Mouse (Mus musculus): ENCODE measurements around the gene Ms4a18. TPM values are rescaled to one million over a fixed set of nuclear protein-coding genes. Genes with fewer than 3 reads are reported as not detected.

Ms4a18 gene
- polyA plus RNA-seq, 1 experiment from 2014 or later: not detected

DNA sequence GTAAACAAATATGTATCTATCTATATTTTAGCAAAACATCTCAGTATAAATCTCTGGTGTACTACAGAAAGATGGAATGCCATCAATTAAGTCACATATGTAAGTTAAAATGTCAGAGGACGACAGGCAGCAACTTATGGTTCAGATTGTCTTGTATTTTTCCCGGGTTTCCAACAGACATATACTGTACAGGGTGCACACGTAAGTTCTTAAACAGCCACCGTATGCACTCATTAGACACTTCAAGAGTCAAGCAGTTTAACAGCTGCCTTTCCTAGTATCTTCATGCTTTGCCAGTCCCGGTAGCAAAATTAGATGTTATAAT, 26.8 kb upstream of the Ms4a18 start:
- H3K9me3 ChIP-seq (ENCODE audit: control insufficient read depth, low read length): no peaks in the 10 kb centered on the region
- H3K27ac ChIP-seq (replicated peaks): no peak overlapping the region
- no peaks in the 10 kb centered on the region for H3K36me3 ChIP-seq (ENCODE audit: control insufficient read depth, insufficient read depth, low read length)
- 0 out of 2 replicates have a peak, but pooled peaks cover 3% of the 10 kb centered on the region for H3K4me1 ChIP-seq (replicated peaks; ENCODE audit: control insufficient read depth, insufficient read depth)
- 4% methylated on average over 5 of the region's 5 CpGs for WGBS
- H3K4me2 ChIP-seq (replicated peaks; ENCODE audit: low read depth): peak overlapping the region; percentile 53
- no peak for TF ChIP-seq EP300 (optimal IDR thresholded peaks at IDR 0.05)
- peak; percentile 58 for ATAC-seq (ENCODE audit: low FRiP score, low TSS enrichment)
- peak overlapping the region; percentile 32 for H3K4me3 ChIP-seq (ENCODE audit: low read depth, low read length)
- no peaks in the 10 kb centered on the region for H3K27me3 ChIP-seq (ENCODE audit: control insufficient read depth, insufficient read depth, low read length)
- 0 out of 2 replicates have a peak overlapping the region, but pooled peaks have one; percentile 47 for H3K9ac ChIP-seq (ENCODE audit: low read length)
- DNase-seq (ENCODE audit: low spot score): no peak

DNA sequence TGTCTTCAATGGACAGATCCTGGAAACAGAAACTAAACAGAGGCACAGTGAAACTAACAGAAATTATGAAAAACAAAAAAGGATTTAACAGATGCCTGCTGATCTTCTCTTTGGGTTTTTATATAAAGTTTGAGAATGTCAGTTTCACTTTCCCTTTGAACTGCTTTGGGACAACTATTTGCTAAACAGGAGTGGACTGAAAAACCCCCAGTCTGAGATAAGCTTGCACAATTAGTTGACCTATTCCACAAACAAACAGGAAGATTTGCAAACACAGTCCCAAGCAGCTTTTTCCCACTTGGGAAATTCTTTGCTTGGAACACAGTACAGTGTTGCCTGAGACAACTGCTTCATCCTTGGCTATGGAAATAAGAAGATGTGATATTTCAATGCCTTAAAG, 19.7 kb upstream of the Ms4a18 start:
- TF ChIP-seq EP300 (optimal IDR thresholded peaks at IDR 0.05) (no peak), CTCF (IDR thresholded peaks at IDR 0.05; ENCODE audit: low read depth) (no peak)

GRCm38 (mm10) chr19:11022382-11022781, 4.6 kb upstream of the Ms4a18 start:
- no peaks in the 10 kb centered on the region for H3K4me1 ChIP-seq (replicated peaks; ENCODE audit: control insufficient read depth, insufficient read depth)
- TF ChIP-seq EP300 (optimal IDR thresholded peaks at IDR 0.05): no peak
- TF ChIP-seq CTCF (IDR thresholded peaks at IDR 0.05; ENCODE audit: low read depth): no peak
- H3K4me2 ChIP-seq (replicated peaks; ENCODE audit: low read depth): no peak overlapping the region
- no peak for ATAC-seq (ENCODE audit: low FRiP score, low TSS enrichment)
- no peak overlapping the region for H3K4me3 ChIP-seq (ENCODE audit: low read depth, low read length)
- no peaks in the 10 kb centered on the region for H3K36me3 ChIP-seq (ENCODE audit: control insufficient read depth, insufficient read depth, low read length)
- H3K27ac ChIP-seq (replicated peaks): no peak overlapping the region
- no peaks in the 10 kb centered on the region for H3K27me3 ChIP-seq (ENCODE audit: control insufficient read depth, insufficient read depth, low read length)
- no peaks in the 10 kb centered on the region for H3K9me3 ChIP-seq (ENCODE audit: control insufficient read depth, low read length)
- no peak overlapping the region for H3K9ac ChIP-seq (ENCODE audit: low read length)
- DNase-seq (ENCODE audit: low spot score): no peak

More for the DNA sequence above, 19.7 kb upstream of the Ms4a18 start:
- Histone ChIP-seq H3K4me2 (replicated peaks; ENCODE audit: low read depth) (no peak overlapping the region), H3K36me3 (ENCODE audit: control insufficient read depth, insufficient read depth, low read length) (no peaks in the 10 kb centered on the region), H3K27me3 (ENCODE audit: control insufficient read depth, insufficient read depth, low read length) (no peaks in the 10 kb centered on the region), H3K27ac (replicated peaks) (no peak overlapping the region), H3K9me3 (ENCODE audit: control insufficient read depth, low read length) (no peaks in the 10 kb centered on the region), H3K4me3 (ENCODE audit: low read depth, low read length) (no peak overlapping the region), H3K9ac (ENCODE audit: low read length) (no peak overlapping the region), H3K4me1 (replicated peaks; ENCODE audit: control insufficient read depth, insufficient read depth) (no peaks in the 10 kb centered on the region)
- ATAC-seq (ENCODE audit: low FRiP score, low TSS enrichment) (no peak), DNase-seq (ENCODE audit: low spot score) (no peak)

DNA sequence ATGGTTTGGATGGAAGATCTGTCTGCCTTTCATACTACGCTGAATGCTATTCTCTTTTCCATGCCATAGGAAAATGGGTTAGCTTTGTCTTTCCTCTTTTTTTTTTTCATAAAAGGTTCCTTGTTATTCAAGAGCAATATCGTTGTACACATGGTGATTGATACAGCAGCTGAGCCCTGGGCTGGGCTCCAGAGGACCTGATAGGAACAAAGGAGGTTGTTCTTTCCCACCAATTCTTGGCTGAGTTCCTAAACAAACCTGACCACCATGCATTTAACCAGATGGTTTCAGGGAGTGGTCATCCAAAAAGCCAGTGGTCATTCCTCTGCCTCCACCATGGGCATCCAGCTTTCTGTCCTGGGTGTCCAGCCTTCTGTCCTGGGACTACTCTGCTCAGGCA, 580 bp downstream of the Ms4a18 start:
- TF ChIP-seq EP300 (optimal IDR thresholded peaks at IDR 0.05) (no peak), CTCF (IDR thresholded peaks at IDR 0.05; ENCODE audit: low read depth) (no peak)
- Histone ChIP-seq H3K9ac (ENCODE audit: low read length) (no peak overlapping the region), H3K4me3 (ENCODE audit: low read depth, low read length) (no peak overlapping the region), H3K27ac (replicated peaks) (no peak overlapping the region), H3K4me1 (replicated peaks; ENCODE audit: control insufficient read depth, insufficient read depth) (no peaks in the 10 kb centered on the region), H3K27me3 (ENCODE audit: control insufficient read depth, insufficient read depth, low read length) (no peaks in the 10 kb centered on the region), H3K9me3 (ENCODE audit: control insufficient read depth, low read length) (no peaks in the 10 kb centered on the region), H3K36me3 (ENCODE audit: control insufficient read depth, insufficient read depth, low read length) (no peaks in the 10 kb centered on the region), H3K4me2 (replicated peaks; ENCODE audit: low read depth) (no peak overlapping the region)
- ATAC-seq (ENCODE audit: low FRiP score, low TSS enrichment) (0 out of 2 replicates have a peak, but pooled peaks have one; percentile 49), DNase-seq (ENCODE audit: low spot score) (peak; percentile 36)
- WGBS: 61% methylated on average over 2 of the region's 2 CpGs

GRCm38 (mm10) chr19:11015998-11016397, 1.8 kb downstream of the Ms4a18 start:
- Histone ChIP-seq H3K9ac (ENCODE audit: low read length) (no peak overlapping the region), H3K36me3 (ENCODE audit: control insufficient read depth, insufficient read depth, low read length) (no peaks in the 10 kb centered on the region), H3K9me3 (ENCODE audit: control insufficient read depth, low read length) (no peaks in the 10 kb centered on the region), H3K4me3 (ENCODE audit: low read depth, low read length) (no peak overlapping the region), H3K27ac (replicated peaks) (no peak overlapping the region), H3K4me1 (replicated peaks; ENCODE audit: control insufficient read depth, insufficient read depth) (no peaks in the 10 kb centered on the region), H3K27me3 (ENCODE audit: control insufficient read depth, insufficient read depth, low read length) (no peaks in the 10 kb centered on the region), H3K4me2 (replicated peaks; ENCODE audit: low read depth) (no peak overlapping the region)
- TF ChIP-seq EP300 (optimal IDR thresholded peaks at IDR 0.05) (no peak), CTCF (IDR thresholded peaks at IDR 0.05; ENCODE audit: low read depth) (no peak)
- 83% methylated on average over 1 of the region's 1 CpGs for WGBS
- no peak for ATAC-seq (ENCODE audit: low FRiP score, low TSS enrichment)
- no peak for DNase-seq (ENCODE audit: low spot score)

GRCm38 (mm10) chr19:11015468-11015867, 2.4 kb downstream of the Ms4a18 start:
- H3K4me1 ChIP-seq (replicated peaks; ENCODE audit: control insufficient read depth, insufficient read depth): no peaks in the 10 kb centered on the region
- no peak overlapping the region for H3K4me3 ChIP-seq (ENCODE audit: low read depth, low read length)
- no peaks in the 10 kb centered on the region for H3K9me3 ChIP-seq (ENCODE audit: control insufficient read depth, low read length)
- ATAC-seq (ENCODE audit: low FRiP score, low TSS enrichment) (no peak), DNase-seq (ENCODE audit: low spot score) (no peak)
- H3K27ac ChIP-seq (replicated peaks): no peak overlapping the region
- TF ChIP-seq CTCF (IDR thresholded peaks at IDR 0.05; ENCODE audit: low read depth) (no peak), EP300 (optimal IDR thresholded peaks at IDR 0.05) (no peak)
- no peak overlapping the region for H3K4me2 ChIP-seq (replicated peaks; ENCODE audit: low read depth)
- no peak overlapping the region for H3K9ac ChIP-seq (ENCODE audit: low read length)
- no peaks in the 10 kb centered on the region for H3K27me3 ChIP-seq (ENCODE audit: control insufficient read depth, insufficient read depth, low read length)
- no peaks in the 10 kb centered on the region for H3K36me3 ChIP-seq (ENCODE audit: control insufficient read depth, insufficient read depth, low read length)

Measured in stomach, postnatal 0 days (tissue).